In the genomic region with DNA sequence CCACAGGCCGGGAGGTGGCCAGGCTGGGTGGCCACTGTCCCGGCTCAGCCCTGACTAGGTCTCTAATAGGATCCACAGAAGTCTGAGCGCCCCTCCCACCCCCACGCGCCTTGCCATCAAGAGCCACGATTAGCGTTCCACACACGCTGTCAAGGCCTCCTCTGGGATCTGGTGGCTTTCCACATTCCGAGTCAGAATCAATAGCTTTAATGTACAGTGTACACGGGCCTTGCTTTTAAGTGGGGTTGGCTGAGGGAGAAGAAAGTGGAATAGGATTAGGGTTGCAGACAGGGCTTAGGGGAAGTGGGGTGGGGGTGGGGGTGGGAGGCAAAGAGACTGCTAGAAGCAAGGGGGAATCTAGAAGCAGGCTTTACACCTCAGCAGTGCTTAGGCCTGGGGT, we compare ENCODE assay signal across 27 mouse cellular contexts. TPM values are rescaled to one million over a fixed set of nuclear protein-coding genes. Genes with fewer than 3 reads are reported as not detected.
"Had no signal": no experiment of that assay in that cellular context is flagged by ENCODE, and none has a peak within 500 bp of the region (broad histone marks: within the 10 kb centered on the region; RNA-seq: fewer than 3 reads in every experiment).

No protein-coding gene starts in this region.

- H3K4me2 ChIP-seq: heart, embryonic 11.5 days; heart, embryonic 13.5 days; heart, embryonic 15.5 days; hindbrain, embryonic 13.5 days; kidney, embryonic 15.5 days; limb, embryonic 12.5 days had no signal

- H3K36me3 ChIP-seq: heart, embryonic 13.5 days; heart, embryonic 15.5 days; hindbrain, embryonic 13.5 days; kidney, embryonic 15.5 days; limb, embryonic 10.5 days; limb, embryonic 12.5 days had no signal

- H3K27ac ChIP-seq: heart, adult 2 months; heart, embryonic 13.5 days; heart, embryonic 15.5 days; hindbrain, embryonic 13.5 days; hindbrain, postnatal 0 days; kidney, embryonic 15.5 days; kidney, postnatal 0 days; layer of hippocampus, adult 2 months; left cerebral cortex, adult 2 months; limb, embryonic 10.5 days; limb, embryonic 12.5 days had no signal

- H3K4me3 ChIP-seq: heart, adult 2 months; heart, embryonic 13.5 days; heart, embryonic 15.5 days; hindbrain, embryonic 13.5 days; kidney, embryonic 15.5 days; layer of hippocampus, adult 2 months; left cerebral cortex, adult 2 months; limb, embryonic 10.5 days; limb, embryonic 12.5 days had no signal

- H3K9ac ChIP-seq: forebrain, postnatal 0 days; heart, embryonic 13.5 days; heart, embryonic 15.5 days; hindbrain, embryonic 13.5 days; kidney, embryonic 15.5 days; limb, embryonic 12.5 days had no signal

- DNase-seq: forebrain, postnatal 0 days; gastrocnemius, postnatal 14 days; gastrocnemius, postnatal 36 days; heart, adult 11 months; heart, adult 2 months; heart, postnatal 14 days; heart, postnatal 36 days; kidney, adult 11 months; kidney, adult 2 months; kidney, adult 9 months; kidney, postnatal 14 days; kidney, postnatal 36 days; liver had no signal

- H3K4me1 ChIP-seq: kidney, embryonic 15.5 days; limb, embryonic 10.5 days; limb, embryonic 12.5 days had no signal

- ATAC-seq: forebrain, postnatal 0 days; hindbrain, postnatal 0 days; intestine, embryonic 16.5 days had no signal

- H3K9me3 ChIP-seq: heart, embryonic 13.5 days; heart, embryonic 15.5 days; hindbrain, embryonic 13.5 days; kidney, embryonic 15.5 days; limb, embryonic 10.5 days; limb, embryonic 12.5 days had no signal

- H3K27me3 ChIP-seq: heart, embryonic 15.5 days; hindbrain, embryonic 13.5 days; kidney, embryonic 15.5 days; limb, embryonic 12.5 days had no signal

RNA-seq across cellular contexts. Expression of a gene that starts 12.8 kb away (rescaled TPM):
- total RNA-seq: gastrocnemius, adult 18-20 months; gastrocnemius, postnatal 36 days; heart, postnatal 14 days; hematopoietic stem cell, adult 5-6 weeks had no signal
- polyA plus RNA-seq: kidney, postnatal 0 days had no signal
